Mouse (Mus musculus): ENCODE measurements around the gene Fam50b.

Fam50b gene

DNA sequence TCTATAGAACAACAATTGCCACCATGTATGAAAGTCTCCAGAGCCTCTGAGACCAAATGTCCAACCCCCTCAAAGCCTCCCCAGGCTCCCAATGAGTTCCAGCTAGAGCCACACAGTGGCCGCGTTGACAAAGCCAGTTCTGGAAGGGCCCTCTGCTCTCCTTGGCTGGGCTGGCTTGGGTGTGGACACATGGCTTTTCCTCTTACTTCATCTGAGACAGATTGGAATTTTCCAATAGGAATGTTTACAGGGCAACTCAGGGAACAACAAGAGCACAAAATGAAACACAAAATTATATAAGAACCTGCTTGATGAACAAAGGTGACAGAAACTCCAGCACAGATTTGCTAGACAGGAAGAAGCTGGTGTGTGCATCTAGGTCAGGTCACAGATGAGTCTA is 59.8 kb downstream of the Fam50b start:
- DNase-seq (ENCODE audit: low spot score): no peak
